Mouse (Mus musculus) 3T3-L1 (cell line): Measurements from ENCODE around the gene Irgq.
"Not testable (repeated sequence)": the region's sequence is repeated elsewhere in the genome, so short reads cannot be mapped to it uniquely, and the experiment has no call there.

Experiments used
- DNase-seq: peaks from one replicate; pipeline ENCODE4 v3.0.0-alpha.2; 2015; ENCODE audit warnings: low read depth, low spot score

The Irgq gene

DNA sequence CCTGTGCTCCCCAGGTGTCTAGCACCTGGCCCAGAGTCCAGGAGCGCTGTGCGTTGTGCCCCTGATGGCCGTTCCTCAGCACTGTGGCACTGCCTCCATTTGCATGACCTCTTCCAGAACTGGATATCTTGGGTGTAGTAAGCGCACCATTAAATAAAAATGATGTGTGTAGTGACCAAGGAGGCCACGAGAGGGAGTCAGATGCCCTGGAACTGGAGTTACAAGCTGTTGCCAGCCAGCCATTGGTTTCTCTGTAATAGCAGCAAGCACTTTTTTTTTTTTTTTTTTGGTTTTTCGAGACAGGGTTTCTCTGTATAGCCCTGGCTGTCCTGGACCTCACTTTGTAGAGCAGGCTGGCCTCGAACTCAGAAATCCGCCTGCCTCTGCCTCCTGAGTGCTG is 14.2 kb upstream of the Irgq start:
- DNase-seq: peak; percentile 27

DNA sequence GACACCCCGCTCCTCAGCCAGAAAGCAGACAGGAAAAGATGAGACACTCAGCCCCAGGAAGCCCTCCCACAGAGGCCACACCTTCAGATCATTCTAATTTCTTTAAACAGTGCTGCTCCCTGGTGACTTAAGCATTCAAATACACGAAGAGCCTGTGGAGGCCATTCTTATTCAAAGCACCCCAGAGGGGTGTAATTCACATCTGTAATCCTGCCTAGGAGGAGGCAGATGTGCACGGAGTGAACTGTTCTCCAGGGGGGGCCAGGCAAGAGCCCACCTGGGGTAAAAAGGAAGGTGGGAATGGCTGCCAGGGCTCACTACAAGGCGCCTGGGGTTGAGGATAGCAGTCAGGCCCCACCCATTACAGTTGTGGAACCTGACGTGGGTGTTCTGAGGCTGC is 13.4 kb upstream of the Irgq start:
- DNase-seq: no peak

DNA sequence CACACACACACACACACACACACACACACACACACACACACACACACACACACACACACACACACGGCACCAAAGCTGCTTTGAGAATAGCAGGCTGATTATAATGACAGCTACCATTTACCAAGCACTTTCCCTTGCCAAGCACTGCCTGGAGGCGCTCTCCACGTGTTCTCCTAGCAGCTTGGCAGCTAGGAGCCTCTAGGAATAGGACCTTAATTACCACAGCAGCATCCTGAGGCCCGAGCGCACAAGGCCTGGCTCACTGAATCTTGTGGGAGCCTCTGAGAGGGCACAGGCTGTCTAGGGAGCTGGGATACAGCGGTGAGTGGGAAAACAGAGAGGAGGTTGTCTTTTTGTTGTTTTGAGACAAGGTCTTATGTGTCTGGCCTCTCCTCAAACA is 12.8 kb upstream of the Irgq start:
- no peak for DNase-seq

DNA sequence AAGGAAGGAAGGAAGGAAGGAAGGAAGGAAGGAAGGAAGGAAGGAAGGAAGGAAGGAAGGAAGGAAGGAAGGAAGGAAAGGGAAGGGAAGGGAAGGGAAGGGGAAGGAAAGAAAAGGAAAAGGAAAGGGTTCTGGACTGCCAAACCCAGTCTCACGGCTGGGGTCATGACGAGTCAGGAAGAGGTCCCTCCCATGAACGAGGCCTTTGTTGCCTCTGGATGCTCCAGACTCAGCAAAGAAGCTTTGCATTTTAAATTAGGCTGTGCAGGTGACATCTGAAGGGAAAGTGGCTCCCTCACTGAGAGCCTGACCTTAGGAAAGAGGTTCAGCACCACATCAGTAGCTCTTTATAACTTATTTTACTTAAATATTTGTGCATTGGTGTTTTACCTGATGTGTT is 11.4 kb upstream of the Irgq start:
- no peak for DNase-seq

DNA sequence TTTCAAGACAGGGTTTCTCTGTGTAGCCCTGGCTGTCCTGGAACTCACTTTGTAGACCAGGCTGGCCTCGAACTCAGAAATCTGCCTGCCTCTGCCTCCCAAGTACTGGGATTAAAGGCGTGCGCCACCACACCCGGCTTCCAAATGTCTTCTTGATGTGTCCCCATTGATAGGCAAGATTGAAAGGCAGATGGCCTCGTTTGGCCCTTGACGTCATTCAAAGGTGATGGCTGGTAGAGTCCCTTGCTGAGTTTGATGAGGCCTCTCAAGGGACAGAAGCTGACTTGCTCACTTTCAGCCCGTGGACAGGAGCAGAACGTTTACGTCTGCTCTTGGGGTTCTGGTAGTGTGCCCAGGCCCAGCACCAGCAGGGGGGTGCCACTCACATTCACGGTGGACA is 10.4 kb upstream of the Irgq start:
- DNase-seq: not testable (repeated sequence)

DNA sequence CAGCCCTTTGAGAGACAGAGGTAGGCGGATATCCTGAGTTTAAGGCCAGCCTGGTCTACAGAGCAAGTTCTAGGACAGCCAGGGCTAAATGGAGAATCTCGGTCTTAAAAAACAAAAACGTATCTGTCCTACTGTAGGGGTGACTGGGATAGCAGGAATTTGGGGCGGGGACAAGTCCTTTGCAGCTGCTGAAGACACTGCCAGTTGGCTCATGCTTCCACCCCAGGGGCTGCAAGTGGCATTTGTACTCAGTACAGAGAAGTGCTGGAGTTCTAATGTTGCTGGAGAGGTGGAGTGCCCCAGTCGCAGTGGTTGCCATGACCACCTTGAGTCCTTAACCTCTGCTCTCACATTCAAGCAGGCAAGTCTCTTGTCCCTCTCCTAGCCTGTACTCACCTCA is 7.7 kb upstream of the Irgq start:
- peak; percentile 69 for DNase-seq

DNA sequence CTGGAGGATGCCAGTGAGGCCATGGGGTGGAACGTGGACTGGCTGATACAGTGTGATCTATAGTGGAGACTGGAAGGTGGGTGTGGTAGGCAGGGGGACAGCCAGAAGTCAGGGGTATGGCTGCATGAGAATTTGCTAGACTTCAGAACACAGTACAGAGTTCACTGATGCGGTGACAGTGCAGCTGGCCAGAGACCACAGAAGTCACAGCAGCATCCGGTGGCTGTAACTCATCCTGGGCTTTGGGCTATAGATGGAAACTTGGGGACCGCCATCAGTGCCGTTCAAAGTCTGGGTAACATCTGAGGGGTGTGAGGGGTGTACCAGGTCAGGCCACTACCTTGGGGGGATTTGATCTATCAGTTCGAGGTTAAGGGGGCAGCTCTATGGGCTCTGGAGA is 6.8 kb upstream of the Irgq start:
- no peak for DNase-seq

DNA sequence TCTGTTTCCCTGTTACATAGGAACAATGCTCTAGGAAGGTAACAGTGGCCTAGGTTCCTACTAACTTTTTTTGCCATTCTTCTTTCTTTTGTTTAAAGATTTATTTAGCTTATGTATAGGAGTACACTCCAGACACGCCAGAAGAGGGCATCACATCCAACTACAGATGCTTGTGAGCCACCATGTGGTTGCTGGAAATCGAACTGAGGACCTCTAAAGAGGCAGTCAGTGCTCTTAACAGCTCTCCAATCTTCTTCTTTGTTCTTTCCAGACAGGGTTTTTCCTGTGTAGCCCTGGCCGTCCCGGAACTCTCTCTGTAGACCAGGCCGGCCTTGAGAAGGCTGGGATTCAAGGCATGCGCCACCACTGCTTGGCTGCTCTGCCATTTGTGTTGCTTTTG is 5.5 kb upstream of the Irgq start:
- no peak for DNase-seq

DNA sequence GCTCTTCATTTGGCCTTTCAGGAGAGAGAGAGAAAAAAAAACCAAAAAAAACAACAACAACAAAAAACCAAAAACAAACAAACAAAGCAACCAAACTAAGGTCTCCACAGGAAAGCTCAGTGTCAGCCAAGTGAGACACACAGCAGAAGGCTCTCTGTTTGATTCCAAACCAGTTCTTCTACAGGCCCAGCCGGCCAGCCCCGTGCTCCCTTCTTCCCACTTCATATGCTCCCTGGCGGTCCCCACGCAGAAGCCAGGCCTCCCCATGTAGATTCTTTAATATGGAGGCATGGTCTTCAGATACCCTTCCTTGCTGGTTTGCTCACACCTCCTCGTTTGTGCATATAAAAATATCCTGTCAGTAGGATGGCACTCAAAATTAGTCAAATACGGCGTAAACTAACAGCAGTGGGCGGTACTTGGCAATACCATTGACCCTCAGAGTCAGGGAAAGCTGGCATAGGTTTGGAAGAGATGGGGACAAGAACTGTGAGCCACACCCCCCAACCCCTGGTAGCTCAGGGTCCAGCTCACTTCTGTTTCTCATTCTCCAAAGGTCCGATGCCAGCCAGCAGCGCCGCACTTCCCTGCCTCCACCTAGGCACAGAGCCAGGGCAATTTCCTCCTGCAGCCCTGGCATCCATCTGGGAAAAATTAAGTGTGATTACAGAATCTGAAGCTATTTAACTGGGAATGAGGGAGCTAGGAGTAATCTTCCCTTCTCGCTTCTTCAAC is 4.6 kb upstream of the Irgq start:
- no peak for DNase-seq

DNA sequence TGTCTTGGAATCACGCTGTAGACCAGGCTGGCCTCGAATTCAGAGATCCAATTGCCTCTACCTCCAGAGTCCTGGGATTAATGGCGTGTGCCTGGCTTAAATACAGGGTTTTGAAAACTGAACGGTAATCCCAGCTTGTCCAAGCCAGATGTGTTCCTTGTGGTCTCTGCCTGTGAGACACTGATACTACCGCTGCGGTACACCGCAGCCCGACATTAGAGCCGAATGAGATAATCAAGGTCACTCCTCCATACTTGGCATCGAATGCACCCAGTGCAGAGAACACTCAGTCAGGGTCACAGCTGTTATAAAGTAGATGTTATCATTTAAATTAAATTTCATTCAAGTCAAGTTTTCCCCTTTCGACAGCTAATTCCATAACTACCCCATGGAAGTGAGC is 1.6 kb upstream of the Irgq start:
- DNase-seq: no peak

DNA sequence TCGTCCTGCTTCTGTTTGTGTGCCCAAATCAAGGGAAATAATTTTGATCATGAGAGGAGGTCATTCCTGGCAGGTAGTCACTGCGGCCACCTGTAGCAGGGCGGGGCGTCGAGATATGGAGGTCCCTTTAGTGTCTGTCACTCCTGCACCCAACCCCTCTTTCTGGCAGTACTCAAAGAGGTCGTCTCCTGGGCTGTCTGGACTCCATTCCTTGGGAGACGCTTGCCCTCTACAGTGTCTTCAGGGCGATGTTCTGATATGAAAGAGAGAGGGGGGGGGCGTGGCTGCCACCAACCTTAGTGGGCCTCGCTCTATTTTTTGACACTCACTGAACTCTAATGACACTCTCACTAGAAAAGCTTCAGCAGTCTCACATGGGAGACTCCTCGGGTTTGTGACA is 909 bp upstream of the Irgq start:
- DNase-seq: no peak

DNA sequence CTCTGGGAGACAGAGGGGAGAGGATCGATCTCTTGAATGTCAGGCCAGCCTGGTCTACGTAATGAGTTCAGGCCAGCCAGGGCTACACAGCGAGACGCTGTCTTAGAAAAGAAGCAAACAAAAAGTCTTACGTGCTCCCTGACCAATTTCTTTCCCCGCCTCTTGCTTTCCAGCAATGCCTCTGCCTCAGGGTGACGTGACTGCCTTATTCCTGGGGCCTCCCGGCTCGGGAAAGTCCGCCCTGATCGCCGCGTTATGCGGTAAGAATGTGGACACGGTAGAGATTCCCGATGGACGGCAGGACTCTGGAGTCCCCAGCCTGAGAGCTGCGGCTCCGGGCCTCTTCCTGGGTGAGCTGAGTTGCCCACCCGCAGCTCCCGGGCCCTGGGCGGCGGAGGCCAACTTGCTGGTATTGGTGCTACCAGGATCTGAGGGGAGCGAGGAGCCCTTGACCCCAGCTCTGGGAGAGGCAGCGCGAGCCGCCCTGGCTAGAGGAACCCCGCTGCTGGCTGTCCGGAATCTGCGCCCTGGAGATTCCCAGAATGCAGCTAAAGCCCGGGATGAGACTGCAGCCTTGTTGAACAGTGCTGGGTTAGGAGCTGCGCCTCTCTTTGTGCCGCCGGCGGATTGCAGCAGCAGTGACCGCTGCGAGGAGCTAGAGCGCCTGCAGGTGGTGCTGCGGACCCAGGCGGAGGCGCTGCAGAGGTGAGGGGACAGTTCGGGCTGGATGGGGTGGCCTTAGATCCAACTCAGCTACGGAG is 902 bp downstream of the Irgq start:
- DNase-seq: peak; percentile 73

DNA sequence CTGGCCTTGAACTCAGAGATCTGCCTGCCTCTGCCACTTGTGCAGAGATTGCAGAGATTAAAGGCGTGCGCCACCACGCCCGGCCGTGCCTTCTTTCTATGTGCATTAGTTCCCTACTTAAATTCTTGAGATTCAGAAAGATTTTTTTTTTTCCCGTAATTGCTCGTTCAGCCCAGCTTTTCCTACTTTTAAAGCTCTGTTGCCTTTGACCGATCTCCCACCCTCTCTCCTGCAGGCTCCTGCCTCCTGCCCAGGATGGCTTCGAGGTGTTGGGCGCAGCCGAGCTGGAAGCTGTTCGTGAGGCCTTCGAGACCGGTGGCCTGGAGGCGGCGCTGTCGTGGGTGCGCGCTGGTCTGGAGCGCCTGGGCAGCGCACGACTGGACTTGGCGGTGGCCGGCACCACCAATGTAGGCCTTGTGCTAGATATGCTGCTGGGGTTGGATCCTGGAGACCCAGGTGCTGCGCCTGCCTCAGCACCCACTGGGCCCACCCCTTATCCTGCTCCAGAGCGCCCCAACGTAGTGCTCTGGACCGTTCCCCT is 2.6 kb downstream of the Irgq start:
- no peak for DNase-seq

DNA sequence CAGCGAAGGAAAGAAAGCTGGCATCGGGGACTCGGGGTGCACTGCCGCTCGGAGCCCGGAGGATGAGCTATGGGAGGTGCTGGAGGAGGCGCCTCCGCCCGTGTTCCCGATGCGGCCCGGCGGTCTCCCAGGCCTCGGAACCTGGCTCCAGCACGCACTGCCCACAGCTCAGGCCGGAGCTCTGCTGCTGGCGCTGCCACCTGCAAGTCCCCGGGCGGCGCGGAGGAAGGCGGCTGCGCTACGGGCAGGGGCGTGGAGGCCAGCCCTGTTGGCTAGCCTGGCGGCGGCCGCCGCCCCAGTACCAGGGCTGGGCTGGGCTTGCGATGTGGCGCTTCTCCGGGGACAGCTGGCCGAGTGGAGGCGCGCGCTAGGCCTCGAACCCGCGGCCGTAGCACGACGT is 3.3 kb downstream of the Irgq start:
- DNase-seq: no peak

DNA sequence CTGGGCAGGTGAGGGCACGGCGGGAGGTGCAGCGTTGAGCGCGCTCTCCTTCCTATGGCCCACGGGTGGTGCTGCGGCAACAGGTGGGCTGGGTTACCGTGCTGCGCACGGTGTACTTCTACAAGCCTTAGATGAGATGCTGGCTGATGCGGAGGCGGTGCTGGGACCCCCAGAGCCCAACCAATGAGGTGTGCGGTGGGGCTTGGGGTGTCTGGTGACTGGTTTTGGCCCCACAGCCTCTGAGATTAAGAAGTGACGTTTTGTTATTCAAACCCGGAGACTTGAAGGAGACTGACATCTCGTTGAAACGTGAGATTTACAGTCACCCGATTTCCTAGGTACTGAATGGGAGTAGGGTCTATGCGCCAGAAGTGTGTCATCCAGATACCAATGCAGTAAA is 3.8 kb downstream of the Irgq start:
- no peak for DNase-seq

DNA sequence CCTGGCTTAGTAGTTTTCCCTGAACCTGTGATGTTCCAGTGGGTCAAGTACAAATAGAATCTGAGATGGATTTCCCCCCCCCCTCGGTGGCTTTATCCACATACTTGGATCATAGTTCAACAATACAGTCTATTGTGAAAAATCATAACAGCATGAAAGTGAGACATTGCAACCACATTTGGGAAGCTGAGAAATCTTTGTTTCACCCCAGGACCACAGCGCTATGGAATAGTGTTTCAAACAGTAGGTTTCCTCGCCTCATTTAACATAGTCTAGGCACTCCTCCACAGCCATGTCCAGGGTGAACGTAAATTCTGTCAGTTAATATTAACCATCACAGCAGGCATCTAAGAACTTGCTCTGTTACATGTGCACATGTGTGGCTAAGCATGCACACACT is 6.6 kb downstream of the Irgq start:
- no peak for DNase-seq

DNA sequence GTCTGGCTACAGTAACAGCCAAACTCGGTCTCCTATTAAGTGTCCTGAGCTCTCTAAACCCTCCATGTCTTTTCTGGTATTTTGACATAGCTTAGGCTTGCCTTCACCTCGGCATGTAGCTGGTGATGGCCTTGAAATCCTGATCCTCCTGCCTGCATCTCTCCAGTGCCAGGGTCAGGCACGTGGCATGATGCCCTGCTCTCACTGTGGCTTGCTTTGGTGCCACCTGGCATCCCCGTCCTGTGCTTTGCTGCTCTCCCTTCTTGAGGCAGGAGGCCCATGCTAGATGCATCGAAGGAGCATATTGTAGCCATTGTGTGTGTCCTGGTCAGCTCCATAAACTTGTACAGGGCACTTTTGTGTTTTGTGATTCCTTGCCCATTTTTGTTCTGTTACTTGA is 7.1 kb downstream of the Irgq start:
- no peak for DNase-seq

DNA sequence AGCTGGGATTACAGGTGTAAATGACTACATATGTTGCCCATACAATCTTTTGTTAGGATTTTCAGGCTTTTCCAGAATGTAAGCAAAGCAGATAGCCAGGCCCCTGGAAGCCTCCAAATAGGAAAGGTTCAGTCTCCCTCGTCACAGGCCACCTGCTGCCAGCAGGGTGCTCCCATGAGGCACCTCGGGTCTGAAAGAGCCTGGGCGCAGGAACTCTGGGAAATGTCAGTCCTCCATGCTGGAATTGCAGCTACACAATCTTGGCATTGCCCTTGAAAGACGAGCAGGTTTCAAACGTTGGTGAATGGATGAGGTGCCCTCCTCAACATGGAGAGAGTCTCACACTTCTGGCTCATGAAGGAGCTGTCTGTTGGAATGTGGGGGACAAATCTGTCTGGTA is 7.7 kb downstream of the Irgq start:
- no peak for DNase-seq

DNA sequence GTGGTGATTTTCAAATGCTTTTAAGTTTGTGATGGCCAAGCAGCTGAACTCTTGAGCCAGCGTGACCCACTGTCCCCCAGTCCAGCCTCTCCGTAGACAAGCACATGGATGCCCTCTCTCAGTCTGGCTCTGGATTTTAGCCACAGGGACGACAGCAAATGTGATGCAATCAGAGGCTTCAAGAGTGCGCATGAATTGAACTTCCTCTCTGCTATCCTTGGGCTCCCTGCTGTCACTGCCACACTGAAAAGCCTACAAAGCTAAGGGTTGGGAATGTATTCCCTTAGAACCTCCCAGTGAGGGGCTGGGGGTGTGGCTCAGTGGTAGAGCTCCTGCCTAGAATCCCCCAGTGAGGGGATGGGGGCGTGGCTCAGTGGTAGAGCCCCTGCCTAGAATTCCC is 8.2 kb downstream of the Irgq start:
- DNase-seq: no peak

DNA sequence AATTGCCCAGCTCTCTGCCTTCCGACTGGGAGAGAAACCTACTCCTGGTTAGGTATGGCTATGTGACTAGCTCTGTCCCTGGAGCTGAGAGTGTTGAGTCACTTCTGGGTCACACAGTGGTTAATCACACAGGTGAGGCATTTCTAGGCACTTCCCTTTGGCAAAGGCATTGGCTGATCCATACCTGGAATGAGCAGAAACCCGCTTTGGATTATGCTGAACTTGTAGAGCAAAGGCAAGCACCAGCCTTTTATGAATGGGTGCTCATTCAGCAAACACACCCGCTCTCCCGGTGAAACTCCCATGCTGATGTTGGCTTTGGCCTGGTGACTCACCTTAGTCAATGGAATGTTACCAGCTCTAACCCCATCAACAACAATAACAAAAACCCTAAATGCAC is 9.2 kb downstream of the Irgq start:
- DNase-seq: no peak

DNA sequence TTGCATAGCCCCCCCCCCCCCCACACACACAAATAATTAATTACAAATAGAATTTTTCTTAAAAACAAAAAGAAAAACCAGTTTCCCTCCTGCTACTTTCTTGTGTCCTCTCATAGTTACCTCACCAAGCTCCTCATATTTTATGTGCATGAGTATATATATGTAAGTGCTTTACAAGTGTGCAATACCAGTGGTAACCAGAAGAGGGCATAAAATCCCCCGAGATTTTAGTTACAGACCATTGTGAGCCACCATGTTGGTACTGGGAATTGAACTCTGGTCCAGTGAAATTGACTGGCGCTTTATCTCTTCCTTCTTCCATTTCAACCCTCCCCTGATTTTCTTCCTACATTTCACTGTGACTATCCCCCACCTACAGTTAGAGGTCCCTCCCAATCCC is 14.0 kb downstream of the Irgq start:
- peak; percentile 42 for DNase-seq

DNA sequence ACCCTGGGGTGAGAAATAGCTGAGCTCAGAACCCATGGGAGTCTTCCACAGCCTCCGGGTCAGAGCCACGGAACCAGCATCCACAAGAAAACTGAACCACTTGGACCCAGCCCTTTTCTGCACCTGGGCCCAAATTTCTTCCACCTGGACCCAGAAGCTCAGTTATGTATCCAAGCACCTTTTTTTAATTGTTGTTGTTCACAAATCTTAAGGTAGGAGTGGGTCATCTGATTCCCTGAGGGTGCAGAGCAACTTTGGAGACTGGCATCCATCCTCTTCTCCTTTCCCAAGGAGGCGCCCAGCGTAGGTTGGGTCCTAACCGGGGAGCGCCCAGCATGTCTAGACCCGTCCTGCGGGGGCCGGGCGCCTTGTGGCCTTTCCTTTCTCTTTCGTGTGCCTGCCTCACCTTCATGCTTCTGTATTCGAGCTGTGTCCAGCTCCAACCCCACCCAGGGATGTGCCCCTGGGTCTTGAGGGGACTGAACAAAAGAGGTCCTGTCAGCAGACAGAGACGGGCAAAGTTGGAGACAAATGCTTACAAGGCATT is 15.7 kb downstream of the Irgq start, which contains the start of the genes Pinlyp and Xrcc1:
Pinlyp (minus strand) TSS at position 51 of the 547 bp plus-strand sequence.
Xrcc1 (plus strand) TSS at position 222 of the 547 bp plus-strand sequence.
- DNase-seq: no peak
